Mouse (Mus musculus) bone marrow macrophage, adult 2 months (primary cell): Measurements from ENCODE around the gene Ghr. TPM values are rescaled to one million over a fixed set of nuclear protein-coding genes. Genes with fewer than 3 reads are reported as not detected.

Source experiments
- H3K27ac ChIP-seq: 2 replicates; pipeline ENCODE4 v1.5.1; 2012; ENCODE audit warnings: low read depth, low read length; ENCODE audit not compliant: insufficient read depth
- H3K4me1 ChIP-seq: 2 replicates; pipeline ENCODE4 v1.6.1; 2012; ENCODE audit warnings: low read length; ENCODE audit not compliant: control insufficient read depth, insufficient read depth
- H3K4me3 ChIP-seq: 2 replicates; pipeline ENCODE4 v1.5.1; 2012; ENCODE audit warnings: mild to moderate bottlenecking, low read length, moderate library complexity; ENCODE audit not compliant: insufficient read depth
- CTCF ChIP-seq: IDR thresholded peaks from 2 replicates; pipeline ENCODE4 v1.5.1; 2012; ENCODE audit warnings: low read depth, mild to moderate bottlenecking, low read length, moderate library complexity
- POLR2A ChIP-seq: IDR thresholded peaks from 2 replicates; pipeline ENCODE4 v1.6.1; 2012; ENCODE audit warnings: mild to moderate bottlenecking, low read depth, low read length, borderline replicate concordance
- polyA plus RNA-seq: library from polyadenylated mRNA; stranded (reverse); fragments of >200 nt; gene quantifications from 2 replicates; pipeline ENCODE4 v1.2.4, GENCODE M21; 2012; ENCODE audit not compliant: missing spikeins, insufficient read depth, insufficient read length

Ghr gene
- polyA plus RNA-seq, 1 experiment, result 1.5 TPM

DNA sequence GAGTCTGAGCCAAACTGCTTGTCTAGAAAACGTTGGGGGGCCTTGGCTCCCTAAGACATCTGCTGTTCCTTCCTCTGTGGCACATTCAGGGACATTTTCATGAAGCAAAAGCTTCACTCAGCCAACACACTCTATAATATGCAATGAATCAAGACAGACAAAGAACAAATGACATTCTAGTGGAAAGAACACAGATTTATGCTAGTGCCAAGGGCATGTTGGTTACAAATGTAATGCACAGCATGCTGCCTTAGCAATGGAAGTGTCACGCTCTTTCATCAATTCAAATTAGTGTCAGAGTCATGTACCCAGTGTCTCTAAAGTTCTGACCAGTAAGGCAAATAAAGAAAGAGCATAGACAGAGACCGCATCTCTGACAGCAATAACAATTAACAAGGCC, 187.6 kb downstream of the Ghr start:
- Histone ChIP-seq H3K4me3 (no peak overlapping the region), H3K4me1 (no peaks in the 10 kb centered on the region), H3K27ac (no peak overlapping the region)
- no peak for TF ChIP-seq CTCF
- no peak for TF ChIP-seq POLR2A

DNA sequence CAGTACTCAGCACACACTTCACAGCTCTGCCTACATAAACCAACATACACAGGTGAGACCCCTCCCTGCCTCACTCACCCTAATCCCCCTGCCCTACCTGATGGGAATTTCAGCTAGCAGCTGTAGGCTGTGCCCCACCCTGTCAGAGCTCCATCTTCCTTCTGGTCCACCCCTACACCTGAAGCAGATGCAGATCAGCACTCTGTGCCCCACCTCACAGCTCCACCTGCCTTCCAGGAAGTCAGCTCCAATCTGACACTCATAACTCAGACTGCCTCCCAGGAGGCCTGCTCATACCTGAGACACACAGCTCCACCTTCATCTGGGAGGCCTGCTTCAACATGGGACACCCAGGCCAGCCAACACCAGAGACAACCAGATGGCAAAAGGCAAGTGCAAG, 192.6 kb downstream of the Ghr start:
- H3K4me1 ChIP-seq, result no peaks in the 10 kb centered on the region
- TF ChIP-seq POLR2A, result no peak
- no peak for TF ChIP-seq CTCF
- H3K27ac ChIP-seq, result no peak overlapping the region

DNA sequence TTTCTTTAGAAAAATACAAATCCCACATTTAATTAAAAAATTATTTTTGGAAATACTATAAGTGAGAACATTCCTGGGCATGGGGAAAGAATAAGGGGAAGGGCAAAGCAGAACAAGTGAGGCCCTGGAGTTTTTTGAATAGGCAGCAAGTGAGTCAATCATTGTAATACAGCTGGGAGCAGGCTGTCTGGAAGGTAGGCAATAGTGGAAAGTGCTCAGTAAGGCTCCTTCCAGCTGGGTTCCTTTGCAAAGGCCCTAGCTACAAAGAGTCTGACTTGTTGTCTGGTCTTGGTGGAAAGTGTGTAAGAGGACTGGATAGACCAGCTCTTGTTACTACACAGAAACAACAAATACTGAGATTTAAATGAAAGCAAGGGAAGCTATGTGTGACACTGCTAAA, 194.3 kb downstream of the Ghr start:
- no peak for TF ChIP-seq POLR2A
- no peak for TF ChIP-seq CTCF
- no peak overlapping the region for H3K27ac ChIP-seq
- H3K4me1 ChIP-seq, result no peaks in the 10 kb centered on the region
- H3K4me3 ChIP-seq, result no peak overlapping the region

More for the DNA sequence above, 192.6 kb downstream of the Ghr start:
- H3K4me3 ChIP-seq, result no peak overlapping the region

DNA sequence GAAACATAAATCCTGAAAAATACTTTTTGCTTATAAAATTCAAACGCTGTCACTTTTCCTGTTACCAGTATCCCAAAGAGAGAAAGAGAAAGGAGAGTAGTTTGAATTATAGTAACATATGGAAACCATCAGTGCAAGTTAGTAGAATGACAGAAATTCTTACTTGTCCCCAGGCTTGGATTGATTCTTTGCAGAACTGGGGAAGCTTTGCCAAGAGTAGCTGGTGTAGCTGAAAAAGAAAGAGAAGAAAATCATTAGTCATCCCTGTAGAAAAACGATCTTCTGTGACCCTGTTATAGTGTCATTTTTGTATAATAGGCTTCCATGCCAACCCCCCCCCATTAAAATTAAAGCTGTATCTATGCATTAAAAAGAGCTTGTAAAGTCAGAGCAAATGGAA, 194.8 kb downstream of the Ghr start:
- H3K27ac ChIP-seq, result no peak overlapping the region
- H3K4me1 ChIP-seq, result no peaks in the 10 kb centered on the region
- TF ChIP-seq POLR2A, result no peak
- TF ChIP-seq CTCF, result no peak
- H3K4me3 ChIP-seq, result no peak overlapping the region

DNA sequence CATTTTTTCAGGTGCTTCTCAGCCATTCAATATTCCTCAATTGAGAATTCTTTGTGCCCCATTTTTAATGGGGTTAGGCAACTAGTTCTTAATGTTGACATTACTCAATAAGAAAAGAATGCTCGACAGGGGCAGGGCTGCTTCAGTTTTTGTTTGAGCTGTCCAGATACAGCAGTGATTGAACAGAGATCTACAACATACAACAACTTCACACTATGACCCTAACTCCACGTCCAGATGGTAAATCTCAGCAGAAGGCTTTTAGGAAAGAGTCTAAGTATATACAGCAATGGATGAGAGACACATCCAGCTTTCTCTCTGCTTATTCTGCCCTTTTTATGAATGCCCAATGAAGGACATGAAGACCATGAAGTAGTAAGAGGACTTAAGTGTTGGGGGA, 199.5 kb downstream of the Ghr start:
- Histone ChIP-seq H3K4me1 (no peaks in the 10 kb centered on the region), H3K4me3 (no peak overlapping the region), H3K27ac (no peak overlapping the region)
- TF ChIP-seq CTCF, result no peak
- no peak for TF ChIP-seq POLR2A

DNA sequence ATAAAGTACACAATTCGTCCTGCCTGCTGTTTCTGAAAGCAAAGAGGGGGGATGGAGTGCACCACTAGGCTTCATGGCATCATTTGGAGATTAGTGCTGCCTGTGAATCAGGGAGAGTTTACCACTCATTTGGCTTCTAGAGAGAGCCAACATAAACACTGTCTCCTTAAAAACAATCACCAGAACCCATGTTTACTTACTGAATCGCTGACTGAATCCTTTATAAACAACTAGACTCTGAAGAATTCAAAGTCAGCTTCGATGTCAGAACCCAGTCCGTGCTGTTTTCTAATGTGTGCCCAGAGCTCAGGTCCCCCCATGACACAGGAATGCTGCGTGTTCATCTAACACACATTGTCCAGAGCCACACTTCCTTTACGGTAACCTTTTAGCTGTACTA, 201.9 kb downstream of the Ghr start:
- no peak for TF ChIP-seq POLR2A
- no peak for TF ChIP-seq CTCF
- Histone ChIP-seq H3K4me1 (no peaks in the 10 kb centered on the region), H3K27ac (no peak overlapping the region), H3K4me3 (no peak overlapping the region)

DNA sequence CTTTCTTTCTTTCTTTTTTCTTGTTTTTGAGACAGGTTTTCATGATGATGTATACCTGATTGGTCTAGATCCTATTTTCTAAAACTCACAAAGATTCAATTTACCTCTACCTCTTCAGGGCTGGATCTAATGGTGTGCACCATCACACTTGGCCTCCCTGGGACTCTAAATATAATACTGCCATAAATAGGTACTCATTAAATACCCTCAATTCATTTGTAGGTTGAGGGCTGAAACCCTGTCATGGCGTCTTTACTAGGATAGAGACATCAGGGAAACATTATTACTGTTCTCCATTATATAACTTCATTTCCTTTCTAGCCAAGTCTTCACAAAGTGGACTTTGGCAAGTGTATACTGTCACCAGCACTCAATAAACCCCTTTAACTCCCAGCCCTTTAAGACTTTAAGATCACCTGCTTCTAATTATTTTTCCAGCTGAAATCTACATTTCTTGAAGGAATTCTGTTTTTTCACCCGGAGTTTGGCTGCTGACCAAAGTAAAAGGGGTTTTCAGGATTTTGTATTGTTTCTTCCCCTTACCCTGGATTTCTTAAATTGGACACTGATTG, 214.9 kb downstream of the Ghr start:
- no peak for TF ChIP-seq POLR2A
- no peak for TF ChIP-seq CTCF
- no peak overlapping the region for H3K27ac ChIP-seq
- H3K4me3 ChIP-seq, result no peak overlapping the region
- H3K4me1 ChIP-seq, result no peaks in the 10 kb centered on the region

DNA sequence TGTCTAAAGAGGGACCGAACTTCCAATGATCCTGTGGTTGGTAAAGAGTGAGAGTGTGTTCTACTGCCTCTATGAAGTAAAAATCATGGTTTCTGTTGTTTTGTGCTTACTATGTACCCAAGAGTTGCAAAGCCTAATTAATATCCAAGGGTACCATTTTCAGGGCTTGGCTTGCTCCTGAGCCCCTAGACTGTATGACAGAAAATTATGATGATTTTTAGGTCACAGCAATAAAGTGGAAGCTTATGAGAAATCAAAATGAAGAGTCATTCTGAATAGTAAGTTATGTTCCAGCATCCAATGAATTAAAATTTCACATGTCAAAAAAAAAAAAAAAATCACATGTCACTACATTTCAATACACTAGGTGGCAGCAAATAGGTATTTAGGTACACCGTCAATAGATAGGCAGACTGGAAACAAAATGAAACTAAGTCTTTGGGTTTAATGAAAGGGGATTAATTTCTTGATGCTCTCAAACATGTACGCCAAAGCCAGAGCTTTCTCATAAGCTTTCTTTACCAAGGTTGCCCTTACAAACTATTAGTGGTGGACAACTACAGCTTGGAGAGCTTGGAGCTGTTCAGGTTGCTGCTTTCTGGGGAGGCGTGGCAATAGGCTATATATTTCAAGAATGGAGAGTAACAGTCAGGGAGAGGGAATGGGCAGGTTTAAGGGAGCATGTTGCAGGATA, 227.1 kb downstream of the Ghr start:
- 0 out of 2 replicates have a peak overlapping the region, but pooled peaks have one; percentile 4 for H3K4me3 ChIP-seq
- TF ChIP-seq POLR2A, result no peak
- TF ChIP-seq CTCF, result no peak
- H3K4me1 ChIP-seq, result no peaks in the 10 kb centered on the region
- no peak overlapping the region for H3K27ac ChIP-seq

DNA sequence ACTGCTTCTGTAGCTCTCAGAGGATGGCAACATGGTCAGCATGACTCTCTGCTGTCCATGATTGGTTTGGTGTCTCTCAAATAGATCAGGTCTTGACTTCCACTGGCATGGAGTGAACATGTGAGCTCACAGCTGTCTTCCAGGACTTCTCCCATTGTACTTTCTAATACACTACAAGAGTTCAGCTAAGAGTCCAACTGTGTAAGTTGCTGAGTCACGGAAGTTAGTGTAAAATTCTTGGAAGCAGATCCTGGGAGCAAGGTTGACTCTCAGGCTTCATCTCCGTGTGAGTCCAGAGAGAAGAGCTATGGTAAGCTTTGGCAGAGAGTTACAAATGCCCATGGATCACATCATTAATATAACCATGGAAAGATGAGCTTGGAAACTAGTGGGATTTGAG, 229.6 kb downstream of the Ghr start:
- TF ChIP-seq POLR2A, result no peak
- no peak for TF ChIP-seq CTCF
- Histone ChIP-seq H3K27ac (no peak overlapping the region), H3K4me1 (no peaks in the 10 kb centered on the region), H3K4me3 (no peak overlapping the region)

DNA sequence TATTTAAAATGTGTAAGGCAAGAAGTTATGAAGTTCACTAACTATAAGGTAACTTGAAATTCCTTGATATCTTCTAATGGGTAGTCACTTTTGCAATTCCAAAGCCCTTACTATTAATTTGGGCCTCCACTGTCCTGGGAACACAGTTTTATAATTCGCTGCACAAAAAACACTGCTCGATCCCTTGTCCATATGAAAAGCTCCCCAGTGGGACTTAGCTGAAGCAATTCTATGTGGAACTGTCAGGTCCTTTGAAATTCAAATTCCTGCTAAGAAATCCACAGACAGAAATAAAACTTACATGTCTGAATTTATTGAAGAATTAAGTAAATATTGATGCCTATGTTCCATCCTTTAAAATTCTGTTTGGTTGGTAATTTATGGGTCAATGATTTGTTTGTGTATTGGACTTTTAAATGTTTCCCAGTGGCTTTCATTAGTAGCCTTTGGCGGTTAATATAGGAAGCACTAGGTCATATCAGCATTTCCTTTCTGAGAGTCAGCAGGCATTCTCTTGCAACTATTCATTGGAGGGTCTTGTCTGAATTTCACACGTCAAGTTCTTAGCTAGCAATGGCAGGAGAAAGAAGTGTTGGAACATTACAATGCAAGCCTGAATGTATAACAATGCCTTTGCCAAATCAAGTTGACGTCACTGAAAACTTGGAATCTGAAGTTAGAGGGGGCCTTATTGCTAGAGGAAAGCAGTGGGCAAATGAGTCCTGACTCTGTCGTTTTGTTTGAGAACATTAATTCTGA, 233.8 kb downstream of the Ghr start:
- TF ChIP-seq POLR2A, result no peak
- Histone ChIP-seq H3K4me3 (no peak overlapping the region), H3K27ac (no peak overlapping the region), H3K4me1 (no peaks in the 10 kb centered on the region)
